Mouse (Mus musculus): Measurements from ENCODE around the gene Ppara.

Gene Ppara

GRCm38 (mm10) chr15:85705013-85705528 is 29.7 kb upstream of the Ppara start:
- DNase-seq (ENCODE audit: low read depth), result no peak

DNA sequence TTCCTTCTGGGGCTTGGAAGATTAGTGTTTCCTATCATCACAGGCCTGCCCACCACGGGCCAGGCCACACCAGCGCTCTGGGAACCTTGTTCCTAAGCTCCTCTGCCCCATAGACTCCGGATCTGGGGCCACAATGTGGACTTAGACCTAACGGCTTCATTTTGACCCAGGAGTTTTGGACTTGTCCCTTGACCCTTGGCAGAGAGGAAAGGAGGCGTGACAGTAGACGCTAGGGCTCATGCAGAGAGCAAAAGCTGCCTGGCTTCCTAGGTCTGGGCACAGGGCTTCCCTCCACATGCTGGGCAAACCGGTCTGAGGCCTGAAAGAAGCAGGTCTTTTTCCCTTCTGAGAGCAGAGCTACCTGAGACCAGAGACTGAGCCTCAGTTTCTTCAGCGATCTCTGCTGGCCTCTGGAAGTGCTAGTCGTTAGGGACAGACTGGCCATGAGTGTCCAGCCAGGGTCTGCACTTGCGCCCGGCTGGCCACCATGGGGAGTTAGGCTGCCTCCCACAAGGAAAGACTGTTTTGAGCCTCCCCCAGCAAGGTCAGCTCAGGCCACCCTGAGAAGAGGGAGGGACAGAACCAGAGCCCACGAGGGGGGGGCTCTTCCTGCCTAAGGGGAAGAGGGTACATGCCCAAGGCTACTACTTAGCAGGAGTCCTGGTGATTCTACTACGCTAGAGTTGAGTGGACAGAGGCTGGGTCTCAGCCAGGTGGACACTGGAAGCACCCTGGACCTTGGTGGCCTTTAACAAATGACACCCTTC is 29.0 kb upstream of the Ppara start:
- DNase-seq (ENCODE audit: low read depth), result no peak

DNA sequence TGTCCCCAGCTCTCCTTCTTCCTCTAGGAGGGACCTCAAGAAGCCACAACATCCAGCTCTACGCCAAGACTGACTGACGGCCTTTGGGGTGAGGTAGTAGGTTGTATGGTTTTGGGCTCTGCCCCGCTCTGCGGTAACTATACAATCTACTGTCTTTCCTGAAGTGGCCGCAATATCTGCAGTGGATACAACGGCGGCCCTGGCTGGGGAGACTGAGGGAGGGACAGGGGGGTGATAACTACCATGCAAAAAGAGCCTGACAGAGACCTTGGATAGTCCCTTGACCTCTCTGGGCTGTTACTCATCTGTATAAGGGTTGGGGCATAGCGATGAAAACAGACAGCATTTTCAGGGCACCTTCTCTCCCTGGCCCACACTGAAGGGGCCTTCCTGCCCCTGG is 28.3 kb upstream of the Ppara start:
- no peak for DNase-seq (ENCODE audit: low read depth)

DNA sequence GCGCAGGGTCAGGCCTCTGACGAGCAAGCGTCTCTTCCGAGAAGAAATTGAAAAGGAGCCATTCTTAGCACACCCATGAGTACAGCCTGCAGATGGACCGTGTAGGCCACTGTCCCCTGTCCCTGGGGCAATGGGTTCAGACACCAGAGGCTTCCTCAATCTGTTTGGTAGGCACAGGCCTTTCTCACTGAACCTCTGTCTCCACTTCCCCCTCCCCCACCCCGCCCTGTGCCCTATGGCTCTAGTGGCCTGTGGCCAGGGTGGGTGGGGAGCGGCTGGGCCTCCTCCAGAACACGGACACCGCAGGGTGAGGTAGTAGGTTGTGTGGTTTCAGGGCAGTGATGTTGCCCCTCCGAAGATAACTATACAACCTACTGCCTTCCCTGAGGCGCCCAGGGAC is 27.8 kb upstream of the Ppara start:
- DNase-seq (ENCODE audit: low read depth), result peak; percentile 34

- no peak for DNase-seq (ENCODE audit: low read depth)
These were observed 27.2 kb upstream of the Ppara start for GRCm38 (mm10) chr15:85707458-85708030.

- peak; percentile 41 for DNase-seq (ENCODE audit: low read depth)
These were observed 26.6 kb upstream of the Ppara start for GRCm38 (mm10) chr15:85708217-85708616.

DNA sequence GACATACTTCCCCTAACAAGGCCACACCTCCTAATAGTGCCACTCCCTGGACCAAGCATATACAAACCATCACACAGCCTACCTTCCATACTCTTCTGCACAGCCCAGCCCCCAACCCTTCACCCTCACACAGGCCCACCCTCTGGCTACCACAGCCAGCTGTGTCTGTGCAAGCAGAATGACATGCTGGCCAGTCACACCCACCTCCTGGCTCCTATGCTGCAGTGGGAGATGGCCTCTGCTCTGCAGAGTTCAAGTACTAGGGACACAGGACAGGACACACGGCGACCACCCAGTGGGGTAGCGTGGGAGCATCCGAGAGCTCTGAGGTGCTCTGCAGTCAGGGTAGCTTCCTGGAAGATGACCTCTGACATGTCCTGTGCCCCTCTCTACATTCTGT is 25.9 kb upstream of the Ppara start:
- DNase-seq (ENCODE audit: low read depth), result peak; percentile 52

GRCm38 (mm10) chr15:85709268-85709973 is 25.4 kb upstream of the Ppara start:
- peak; percentile 93 for DNase-seq (ENCODE audit: low read depth)

DNA sequence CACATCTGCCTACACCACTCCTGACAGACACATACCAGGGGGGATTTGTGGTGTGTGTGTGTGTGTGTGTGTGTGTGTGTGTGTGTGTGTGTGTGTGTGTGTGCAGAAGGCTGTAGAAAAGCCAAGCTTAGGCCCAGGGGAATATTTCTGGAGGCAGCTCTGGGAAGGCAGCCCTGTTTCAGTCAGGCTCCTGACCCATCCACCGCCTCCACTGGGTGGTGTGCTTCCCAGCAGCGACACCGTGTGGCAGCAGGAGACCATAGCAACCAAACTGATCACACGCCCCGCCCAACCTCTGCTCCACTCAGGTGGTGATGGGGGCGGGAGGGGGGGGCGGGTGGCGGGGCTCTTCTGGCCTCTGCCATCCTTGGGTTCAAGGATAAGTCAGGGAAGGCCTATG is 24.6 kb upstream of the Ppara start:
- peak; percentile 93 for DNase-seq (ENCODE audit: low read depth)

- no peak for DNase-seq (ENCODE audit: low read depth)
These were observed 23.9 kb upstream of the Ppara start for GRCm38 (mm10) chr15:85710641-85711580.

DNA sequence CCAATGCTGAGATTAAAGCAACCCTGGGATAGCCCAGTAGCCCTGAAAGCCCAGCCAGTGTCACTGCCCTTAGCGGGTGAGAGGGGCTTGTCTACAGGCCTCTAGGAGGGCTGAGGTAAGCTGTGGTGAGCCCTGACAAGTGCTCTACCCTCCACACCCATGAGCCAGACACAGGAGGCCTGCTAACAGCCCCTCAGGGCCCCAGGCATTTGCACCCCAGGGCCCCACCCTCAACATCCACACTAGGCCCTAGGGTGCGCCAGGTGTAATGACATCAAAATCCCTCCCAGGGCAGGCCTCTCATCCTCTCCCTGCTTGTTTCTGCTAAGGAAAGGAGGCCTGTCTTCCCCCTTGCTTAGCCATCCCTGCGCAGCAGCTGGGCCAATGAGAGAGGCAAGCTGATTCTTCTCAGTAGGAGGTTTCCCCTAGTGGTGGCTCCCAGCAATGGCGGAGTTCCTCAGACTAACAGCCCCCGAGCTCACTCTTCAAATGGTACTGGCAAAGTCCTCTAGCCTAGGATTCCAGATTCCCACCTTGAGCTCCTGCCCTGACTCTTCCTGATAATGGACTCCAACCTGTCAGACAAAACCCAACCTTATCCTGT is 22.1 kb upstream of the Ppara start:
- no peak for DNase-seq (ENCODE audit: low read depth)

- DNase-seq (ENCODE audit: low read depth), result no peak
These were observed 21.4 kb upstream of the Ppara start for GRCm38 (mm10) chr15:85713417-85713816.

DNA sequence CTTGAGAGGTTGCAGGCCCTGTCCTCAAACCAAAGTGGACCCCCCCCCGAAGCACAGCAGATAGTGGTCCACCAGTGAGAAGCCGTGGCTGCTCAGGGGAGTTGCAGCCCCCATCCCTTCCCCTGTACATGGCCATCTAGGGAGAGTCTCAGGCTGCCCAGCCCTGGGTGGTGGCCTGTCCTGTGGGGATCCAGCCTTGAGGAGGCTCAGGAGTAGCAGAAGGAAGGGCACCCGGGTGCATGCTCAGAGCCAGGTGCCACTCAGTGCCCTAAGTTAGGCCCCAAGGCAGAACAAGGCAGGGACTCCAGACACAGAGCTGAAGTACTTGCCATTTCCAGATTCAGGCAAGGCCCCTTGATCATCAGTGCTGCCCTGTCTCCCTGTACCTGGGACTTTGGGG is 19.7 kb upstream of the Ppara start:
- no peak for DNase-seq (ENCODE audit: low read depth)

GRCm38 (mm10) chr15:85716045-85716444 is 18.7 kb upstream of the Ppara start:
- DNase-seq (ENCODE audit: low read depth), result peak; percentile 86

GRCm38 (mm10) chr15:85716591-85716990 is 18.2 kb upstream of the Ppara start:
- no peak for DNase-seq (ENCODE audit: low read depth)

DNA sequence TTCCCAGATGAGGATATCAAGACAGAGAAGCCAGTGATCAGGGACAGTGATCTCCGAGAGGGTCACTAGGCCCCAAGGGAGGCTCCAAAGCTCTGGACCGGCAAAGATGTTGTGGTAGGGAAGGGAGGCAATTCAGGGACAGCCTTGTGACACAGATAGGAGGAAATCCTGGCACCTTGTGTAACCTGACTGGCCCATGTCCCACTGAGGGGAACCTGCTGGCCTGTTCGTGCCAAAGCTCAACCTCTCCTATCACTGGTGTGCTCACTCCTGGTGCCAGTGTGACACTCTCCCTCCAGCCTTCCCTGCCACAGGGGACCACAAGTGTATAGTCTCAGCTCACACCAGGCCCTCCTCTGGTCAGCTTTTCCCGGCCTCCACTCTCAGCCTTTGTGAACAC is 17.8 kb upstream of the Ppara start:
- DNase-seq (ENCODE audit: low read depth), result no peak

DNA sequence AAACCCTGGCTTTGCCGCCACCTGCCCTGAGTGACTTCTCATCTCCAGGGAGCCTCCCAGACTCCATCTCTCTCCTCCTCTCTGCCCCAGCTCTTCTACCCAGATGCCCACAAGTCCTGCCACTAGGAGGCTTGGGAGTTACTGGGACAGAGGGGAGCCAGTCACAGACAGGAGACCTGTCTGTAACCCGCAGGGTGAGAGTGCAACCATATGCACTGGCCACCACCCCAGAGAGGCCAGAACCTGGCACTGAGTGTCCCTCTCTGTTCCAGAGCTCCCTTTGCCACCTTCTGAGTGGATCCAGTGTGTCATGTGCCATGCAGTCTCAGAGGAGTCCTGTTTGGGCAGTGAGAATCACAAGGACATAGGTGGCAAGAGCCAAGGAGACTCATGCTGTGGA is 17.0 kb upstream of the Ppara start:
- no peak for DNase-seq (ENCODE audit: low read depth)

DNA sequence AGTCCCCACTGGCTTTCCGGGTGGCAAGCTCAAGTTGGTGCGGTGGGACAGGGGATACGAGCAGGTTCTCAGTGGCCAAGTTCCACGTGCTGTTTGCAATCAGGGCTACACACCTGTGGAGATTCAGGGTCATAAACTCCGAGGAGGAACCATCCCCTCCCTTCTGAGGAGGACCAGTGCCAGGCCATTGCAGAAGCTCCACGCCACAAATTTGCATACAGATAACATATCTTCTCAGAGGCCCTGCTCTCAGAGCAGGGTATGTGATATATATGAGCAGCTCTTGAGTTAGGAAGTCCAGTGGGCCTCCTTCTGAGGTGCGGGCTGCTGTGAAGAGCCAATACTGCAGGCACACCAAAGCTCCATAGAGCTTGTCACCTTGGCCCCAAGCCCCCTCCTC is 15.8 kb upstream of the Ppara start:
- DNase-seq (ENCODE audit: low read depth), result no peak

DNA sequence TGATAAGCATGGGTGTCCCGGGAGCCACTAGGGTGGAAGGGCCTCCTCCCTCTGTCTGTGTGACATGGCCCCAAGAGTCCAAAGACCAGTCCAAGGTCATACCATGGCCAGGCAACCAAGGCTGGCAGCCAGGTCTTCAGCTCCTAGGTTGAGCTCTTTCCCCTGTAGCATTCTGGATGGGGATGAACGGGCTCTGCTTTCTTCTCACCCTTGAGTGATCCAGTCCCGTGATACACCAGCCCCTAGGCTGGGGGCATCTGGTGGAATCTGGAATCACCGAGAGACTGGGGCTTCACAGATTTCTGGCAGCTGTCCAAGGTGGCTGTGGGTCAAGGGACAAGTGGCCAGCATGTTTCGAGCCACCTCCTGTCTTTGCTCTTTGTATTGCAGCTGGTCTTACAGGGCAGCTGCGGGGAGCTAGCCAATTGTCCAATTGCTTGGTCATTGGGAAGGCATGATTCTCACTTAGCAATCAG is 14.4 kb upstream of the Ppara start:
- no peak for DNase-seq (ENCODE audit: low read depth)

DNA sequence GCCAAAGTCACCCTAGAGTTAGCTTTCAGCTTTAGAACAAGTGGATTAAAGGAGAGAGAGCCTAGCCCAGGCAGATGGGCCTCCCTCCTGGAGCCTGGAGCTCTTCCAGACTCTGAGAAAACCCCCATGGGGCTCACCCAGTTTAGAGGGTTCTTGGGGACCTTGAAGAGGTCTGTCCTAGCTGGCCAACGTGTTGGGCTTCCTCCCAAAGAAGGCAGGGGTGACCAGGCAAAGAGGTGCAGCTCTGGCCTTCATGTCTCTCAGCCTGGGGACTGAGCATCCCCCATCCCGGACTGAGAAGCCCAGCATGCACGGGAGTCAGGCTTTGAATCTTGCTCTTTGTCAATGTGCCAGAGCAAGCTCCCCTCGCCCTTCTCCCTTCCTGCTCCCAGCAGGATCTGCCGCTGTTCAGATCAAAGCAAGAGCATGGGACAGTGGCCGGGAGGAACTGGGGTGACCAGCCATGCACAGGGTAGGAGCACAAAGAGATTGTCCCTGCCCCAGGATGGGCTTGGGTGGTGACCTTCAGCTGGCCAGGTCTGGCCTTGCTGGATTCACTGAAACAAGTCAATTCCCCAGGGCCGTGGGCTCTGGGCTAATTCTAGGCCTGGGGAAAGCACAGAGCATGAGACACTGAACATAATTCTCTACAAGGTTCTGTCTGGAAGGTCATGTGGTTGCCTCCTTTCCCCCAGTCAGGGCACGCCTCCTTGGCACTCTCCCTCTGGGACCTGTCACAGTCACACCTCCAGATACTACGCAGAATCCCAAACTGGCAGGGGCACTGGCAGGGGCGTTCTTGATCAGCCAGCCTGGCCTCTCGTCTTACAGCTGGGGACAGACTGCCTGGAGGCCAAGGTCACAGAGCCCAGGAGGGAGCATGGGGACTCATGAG is 10.3 kb upstream of the Ppara start:
- no peak for DNase-seq (ENCODE audit: low read depth)
